Mouse (Mus musculus) neural tube, embryonic 10.5 days (tissue): ENCODE results near the gene Wdr25.

Experiments
- DNase-seq: peaks from one replicate; pipeline ENCODE4 v3.0.0-alpha.2; 2017; ENCODE audit warnings: low spot score; ENCODE audit errors: extremely low spot score

Gene Wdr25

GRCm38 (mm10) chr12:108894432-108894816 is 993 bp downstream of the Wdr25 start:
- DNase-seq = no peak

- DNase-seq = no peak
Observed at GRCm38 (mm10) chr12:108896006-108896405, 2.6 kb downstream of the Wdr25 start.

GRCm38 (mm10) chr12:108901346-108901745 is 7.9 kb downstream of the Wdr25 start:
- no peak for DNase-seq

- peak; percentile 57 for DNase-seq
Observed at GRCm38 (mm10) chr12:108902940-108903339, 9.5 kb downstream of the Wdr25 start.

- DNase-seq = peak; percentile 47
Observed at GRCm38 (mm10) chr12:108903600-108904275, 10.3 kb downstream of the Wdr25 start.

GRCm38 (mm10) chr12:108904276-108904653 is 10.8 kb downstream of the Wdr25 start:
- no peak for DNase-seq

GRCm38 (mm10) chr12:108905620-108906302 is 12.3 kb downstream of the Wdr25 start:
- DNase-seq = no peak

GRCm38 (mm10) chr12:108906398-108906797 is 13.0 kb downstream of the Wdr25 start:
- no peak for DNase-seq

- no peak for DNase-seq
Observed at GRCm38 (mm10) chr12:108909846-108910433, 16.5 kb downstream of the Wdr25 start.

GRCm38 (mm10) chr12:108912442-108912841 is 19.0 kb downstream of the Wdr25 start:
- DNase-seq = no peak

- DNase-seq = no peak
Observed at GRCm38 (mm10) chr12:108914198-108914597, 20.8 kb downstream of the Wdr25 start.

GRCm38 (mm10) chr12:108914709-108915340 is 21.4 kb downstream of the Wdr25 start:
- no peak for DNase-seq

GRCm38 (mm10) chr12:108915893-108916292 is 22.5 kb downstream of the Wdr25 start:
- DNase-seq = peak; percentile 42

- no peak for DNase-seq
Observed at GRCm38 (mm10) chr12:108916447-108917042, 23.1 kb downstream of the Wdr25 start.

GRCm38 (mm10) chr12:108917509-108917908 is 24.1 kb downstream of the Wdr25 start:
- no peak for DNase-seq

- no peak for DNase-seq
Observed at GRCm38 (mm10) chr12:108918753-108919152, 25.3 kb downstream of the Wdr25 start.

GRCm38 (mm10) chr12:108926606-108927111 is 33.2 kb downstream of the Wdr25 start:
- DNase-seq = no peak

- DNase-seq = no peak
Observed at GRCm38 (mm10) chr12:108928249-108928648, 34.8 kb downstream of the Wdr25 start.

- DNase-seq = no peak
Observed at GRCm38 (mm10) chr12:108929475-108929874, 36.0 kb downstream of the Wdr25 start.

- DNase-seq = no peak
Observed at GRCm38 (mm10) chr12:108931341-108932053, 38.1 kb downstream of the Wdr25 start.

GRCm38 (mm10) chr12:108932113-108932512 is 38.7 kb downstream of the Wdr25 start:
- no peak for DNase-seq
